Mouse (Mus musculus): Measurements from ENCODE around the gene Cklf.
A peak's percentile ranks its signal among the peaks of the same experiment; 100 is the strongest.

DNA sequence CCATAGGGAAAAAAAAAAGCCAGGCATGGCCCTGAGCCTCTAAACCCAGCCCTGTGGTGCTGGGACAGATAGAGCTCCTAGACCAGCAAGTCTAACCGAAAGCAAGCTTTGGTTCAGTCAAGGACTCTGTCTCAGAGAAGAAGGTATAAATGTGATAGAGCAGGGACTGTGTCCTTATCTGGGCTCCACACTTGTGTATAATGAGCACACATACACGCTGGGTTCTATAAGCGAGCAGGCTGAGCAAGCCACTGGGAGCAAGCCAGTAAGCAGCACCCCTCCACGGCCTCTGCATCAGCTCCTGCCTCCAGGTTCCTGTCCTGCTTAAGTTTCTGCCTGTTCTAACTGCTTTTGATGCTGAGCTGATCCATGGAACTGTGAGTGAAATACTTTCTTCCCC lies 18.6 kb upstream of the Cklf start:
- 0 out of 2 replicates have a peak, but pooled peaks have one; percentile 15 for TF ChIP-seq EP300 (IDR thresholded peaks at IDR 0.05; ENCODE audit: low read depth)
- TF ChIP-seq CTCF (IDR thresholded peaks at IDR 0.05; ENCODE audit: low read depth), result no peak

Measured in liver, postnatal 0 days (tissue).